Mouse (Mus musculus) activated CD4-positive, CD25-positive, alpha-beta regulatory T cell (primary cell): Measurements from ENCODE around the gene Olfr473. TPM values are rescaled to one million over a fixed set of nuclear protein-coding genes. Genes with fewer than 3 reads are reported as not detected.

ENCODE experiments used
- polyA plus RNA-seq, 2 experiments: library from polyadenylated mRNA; unstranded; fragments of 100-300 nt; shearing (Covaris generic); gene quantifications; one replicate each; pipeline ENCODE4 v1.2.1; 2017

Olfr473 gene
- polyA plus RNA-seq, result not detected

GRCm38 (mm10) chr7:107930146-107930545 lies at the start of gene Olfr473:
TSS of gene Olfr473 (plus strand) at chr7:107930446.

GRCm38 (mm10) chr7:107897602-107898001 lies 32.6 kb upstream of the Olfr473 start, which contains the start of gene Olfr472:
TSS of gene Olfr472 (plus strand) at chr7:107897902.

GRCm38 (mm10) chr7:107954343-107954742 lies 24.1 kb downstream of the Olfr473 start, which contains the start of gene Olfr474:
TSS of gene Olfr474 (plus strand) at chr7:107954643.

GRCm38 (mm10) chr7:107964503-107964902 lies 34.3 kb downstream of the Olfr473 start, which contains the start of gene Olfr476:
TSS of gene Olfr476 (plus strand) at chr7:107964803.

Other genes starting within 250 kb of the Olfr473 start
- gene Cyb5r2, start 172.4 kb upstream of the Olfr473 start, polyA plus RNA-seq, result not detected
- not detected for gene Ovch2, start 129.2 kb upstream of the Olfr473 start, polyA plus RNA-seq
- gene Olfr467, start 118.2 kb upstream of the Olfr473 start, polyA plus RNA-seq, result not detected
- gene Olfr469, start 104.9 kb upstream of the Olfr473 start, polyA plus RNA-seq, result not detected
- not detected for gene Olfr470, start 83.0 kb upstream of the Olfr473 start, polyA plus RNA-seq
- under 1 TPM; 0.10 to 0.11 TPM for gene Olfr472, start 32.5 kb upstream of the Olfr473 start, polyA plus RNA-seq
- not detected for gene Olfr474, start 24.2 kb downstream of the Olfr473 start, polyA plus RNA-seq
- gene Olfr476, start 34.4 kb downstream of the Olfr473 start, polyA plus RNA-seq, result not detected
- not detected for gene Olfr477, start 56.2 kb downstream of the Olfr473 start, polyA plus RNA-seq
- not detected for gene Olfr478, start 103.5 kb downstream of the Olfr473 start, polyA plus RNA-seq
- gene Olfr479, start 120.2 kb downstream of the Olfr473 start, polyA plus RNA-seq, result not detected
- not detected for gene Olfr480, start 136.9 kb downstream of the Olfr473 start, polyA plus RNA-seq
- gene Olfr481, start 149.4 kb downstream of the Olfr473 start, polyA plus RNA-seq, result under 1 TPM in 1 of 2 experiments, not detected in 1; 0.17 TPM
- under 1 TPM; 0.10 to 0.16 TPM for gene Olfr482, start 167.1 kb downstream of the Olfr473 start, polyA plus RNA-seq
- under 1 TPM in 1 of 2 experiments, not detected in 1; 0.21 TPM for gene Olfr483, start 170.4 kb downstream of the Olfr473 start, polyA plus RNA-seq
- gene Olfr484, start 197.0 kb downstream of the Olfr473 start, polyA plus RNA-seq, result not detected
- gene Olfr485, start 229.4 kb downstream of the Olfr473 start, polyA plus RNA-seq, result not detected
- not detected for gene Olfr486, start 242.3 kb downstream of the Olfr473 start, polyA plus RNA-seq